Mouse (Mus musculus): ENCODE data around the gene Slc25a26. TPM values are rescaled to one million over a fixed set of nuclear protein-coding genes. Genes with fewer than 3 reads are reported as not detected.
"Not testable (repeated sequence)": the region's sequence is repeated elsewhere in the genome, so short reads cannot be mapped to it uniquely, and the experiment has no call there.

Slc25a26 gene
- polyA plus RNA-seq, 1 experiment = 10.5 TPM

DNA sequence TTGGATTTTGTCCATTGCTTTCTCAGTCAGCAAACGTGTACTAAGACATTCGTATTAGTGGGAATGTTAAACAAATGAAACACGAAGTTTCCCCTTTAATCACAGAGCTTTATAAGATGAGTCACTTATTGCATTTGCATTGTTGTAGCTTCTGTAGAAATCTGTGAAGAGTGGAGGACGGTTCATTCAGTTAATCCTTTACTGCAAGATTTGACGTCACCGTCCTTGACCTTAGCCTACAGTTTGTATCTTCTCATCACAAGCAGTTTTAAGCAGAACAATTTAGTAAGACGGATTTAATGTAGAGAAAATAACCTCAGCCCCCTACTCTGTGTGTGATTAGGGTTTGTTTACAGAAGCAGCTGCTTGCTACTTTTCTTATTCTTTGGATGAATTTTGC, 41.7 kb downstream of the Slc25a26 start:
- Histone ChIP-seq H3K4me1 (ENCODE audit: control insufficient read depth, insufficient read depth, low read length) (no peaks in the 10 kb centered on the region), H3K9ac (ENCODE audit: low read depth, poor library complexity, severe bottlenecking) (no peak overlapping the region), H3K27ac (ENCODE audit: insufficient read depth, low read length) (no peak overlapping the region), H3K9me3 (replicated peaks; ENCODE audit: control insufficient read depth, insufficient read depth, low read length, poor library complexity, severe bottlenecking) (no peaks in the 10 kb centered on the region), H3K27me3 (ENCODE audit: control insufficient read depth, insufficient read depth, low read length, poor library complexity, severe bottlenecking) (no peaks in the 10 kb centered on the region), H3K36me3 (ENCODE audit: control insufficient read depth, insufficient read depth, low read length, poor library complexity, severe bottlenecking) (no peaks in the 10 kb centered on the region), H3K4me3 (ENCODE audit: low read depth, low read length) (no peak overlapping the region)
- TF ChIP-seq CTCF (IDR thresholded peaks at IDR 0.05; ENCODE audit: low read depth, low read length) = no peak
- no peak for TF ChIP-seq POLR2A (IDR thresholded peaks at IDR 0.05; ENCODE audit: insufficient read depth, low read length)
- TF ChIP-seq EP300 (IDR thresholded peaks at IDR 0.05; ENCODE audit: insufficient read depth, low read depth, low read length) = no peak

DNA sequence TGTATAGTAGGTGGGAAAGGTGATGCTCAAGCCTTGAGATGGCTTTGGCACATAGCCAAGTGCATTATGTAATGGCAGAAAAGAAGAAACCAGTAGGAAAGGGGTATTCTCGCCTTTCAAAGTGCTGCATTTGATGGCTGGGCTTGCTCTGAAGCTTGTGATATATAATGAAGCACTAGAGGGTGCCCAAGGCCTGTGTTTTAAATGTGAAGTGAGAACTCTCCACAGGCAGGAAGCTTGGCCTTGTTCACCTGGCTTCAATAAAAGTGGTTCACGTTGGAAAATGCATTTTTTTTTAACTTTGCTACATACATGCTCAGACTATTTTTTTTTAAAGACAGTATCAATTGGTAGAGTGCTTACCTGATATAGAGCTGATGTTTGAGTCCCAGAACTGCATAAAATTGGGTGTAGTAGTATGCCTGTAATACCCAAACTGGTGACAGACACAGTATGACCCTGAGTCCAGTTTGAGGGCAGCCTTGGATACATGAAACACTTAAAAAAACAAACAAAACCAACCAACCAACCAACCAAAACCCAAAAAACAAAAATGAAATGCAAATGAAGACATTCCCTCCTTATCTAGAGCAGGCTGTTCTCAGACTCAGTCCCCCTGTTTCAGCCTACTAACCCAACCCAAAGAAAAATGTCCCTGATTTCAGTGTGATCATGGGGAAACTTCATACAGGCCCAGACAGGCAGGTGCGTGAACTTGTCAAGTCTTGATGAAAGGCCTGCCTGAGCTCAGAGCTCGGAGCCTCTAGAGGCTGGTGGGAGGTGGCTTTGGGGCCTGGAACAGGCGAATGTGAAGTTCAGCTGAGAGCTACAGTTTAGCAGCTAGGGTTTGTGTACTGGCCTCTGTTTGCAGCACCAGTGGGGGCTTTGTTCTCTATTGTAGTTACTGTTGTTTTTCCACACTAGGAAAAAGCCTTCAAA, 44.0 kb downstream of the Slc25a26 start:
- H3K4me1 ChIP-seq (ENCODE audit: control insufficient read depth, insufficient read depth, low read length) = no peaks in the 10 kb centered on the region
- H3K27ac ChIP-seq (ENCODE audit: insufficient read depth, low read length) = no peak overlapping the region
- no peaks in the 10 kb centered on the region for H3K27me3 ChIP-seq (ENCODE audit: control insufficient read depth, insufficient read depth, low read length, poor library complexity, severe bottlenecking)
- no peak overlapping the region for H3K4me3 ChIP-seq (ENCODE audit: low read depth, low read length)
- no peak for TF ChIP-seq EP300 (IDR thresholded peaks at IDR 0.05; ENCODE audit: insufficient read depth, low read depth, low read length)
- no peak for TF ChIP-seq POLR2A (IDR thresholded peaks at IDR 0.05; ENCODE audit: insufficient read depth, low read length)
- TF ChIP-seq CTCF (IDR thresholded peaks at IDR 0.05; ENCODE audit: low read depth, low read length) = no peak
- no peaks in the 10 kb centered on the region for H3K36me3 ChIP-seq (ENCODE audit: control insufficient read depth, insufficient read depth, low read length, poor library complexity, severe bottlenecking)
- H3K9me3 ChIP-seq (replicated peaks; ENCODE audit: control insufficient read depth, insufficient read depth, low read length, poor library complexity, severe bottlenecking) = no peaks in the 10 kb centered on the region
- H3K9ac ChIP-seq (ENCODE audit: low read depth, poor library complexity, severe bottlenecking) = no peak overlapping the region

DNA sequence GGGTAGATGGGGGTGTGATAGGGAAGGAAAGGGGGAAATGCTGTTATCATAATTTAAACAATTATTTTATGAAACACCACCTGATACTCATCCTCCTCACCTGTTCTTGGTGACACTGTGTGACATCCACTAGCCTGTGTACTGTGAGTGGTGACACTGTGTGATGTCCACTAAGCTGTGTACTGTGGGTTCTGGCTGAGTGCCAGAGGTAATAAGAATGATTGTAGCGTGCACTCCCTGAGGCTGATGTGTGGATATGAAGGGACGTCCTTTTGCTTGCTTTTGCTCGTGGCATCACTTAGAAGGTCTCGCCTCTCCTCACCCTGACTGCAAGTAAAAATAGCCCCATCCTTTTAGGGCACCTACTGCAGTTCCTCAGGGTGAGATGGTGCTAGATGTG, 47.1 kb downstream of the Slc25a26 start:
- H3K4me3 ChIP-seq (ENCODE audit: low read depth, low read length) = no peak overlapping the region
- no peaks in the 10 kb centered on the region for H3K27me3 ChIP-seq (ENCODE audit: control insufficient read depth, insufficient read depth, low read length, poor library complexity, severe bottlenecking)

DNA sequence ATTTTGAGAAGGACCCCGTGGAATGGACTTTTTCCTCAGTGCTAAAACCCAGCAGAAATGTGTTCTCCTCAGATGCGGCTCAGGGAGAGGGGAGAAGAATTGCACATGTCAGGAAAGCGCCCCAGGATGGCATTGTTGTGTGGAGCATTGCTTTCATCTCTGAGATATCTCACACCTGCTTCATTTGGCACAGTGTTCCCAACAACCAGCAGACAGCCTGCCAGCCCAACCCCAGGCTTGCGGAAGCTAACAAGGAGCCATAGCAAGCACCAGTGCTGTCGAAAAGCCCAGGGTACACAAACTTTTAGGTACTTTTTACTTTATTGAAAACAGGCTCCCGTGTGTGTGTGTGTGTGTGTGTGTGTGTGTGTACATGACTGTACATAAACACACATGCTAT, 50.2 kb downstream of the Slc25a26 start:
- H3K4me1 ChIP-seq (ENCODE audit: control insufficient read depth, insufficient read depth, low read length) = no peaks in the 10 kb centered on the region

More for the DNA sequence above, 47.1 kb downstream of the Slc25a26 start:
- H3K9me3 ChIP-seq (replicated peaks; ENCODE audit: control insufficient read depth, insufficient read depth, low read length, poor library complexity, severe bottlenecking) = no peaks in the 10 kb centered on the region
- H3K4me1 ChIP-seq (ENCODE audit: control insufficient read depth, insufficient read depth, low read length) = no peaks in the 10 kb centered on the region
- no peaks in the 10 kb centered on the region for H3K36me3 ChIP-seq (ENCODE audit: control insufficient read depth, insufficient read depth, low read length, poor library complexity, severe bottlenecking)
- H3K9ac ChIP-seq (ENCODE audit: low read depth, poor library complexity, severe bottlenecking) = no peak overlapping the region
- H3K27ac ChIP-seq (ENCODE audit: insufficient read depth, low read length) = no peak overlapping the region
- TF ChIP-seq POLR2A (IDR thresholded peaks at IDR 0.05; ENCODE audit: insufficient read depth, low read length) (no peak), CTCF (IDR thresholded peaks at IDR 0.05; ENCODE audit: low read depth, low read length) (no peak), EP300 (IDR thresholded peaks at IDR 0.05; ENCODE audit: insufficient read depth, low read depth, low read length) (no peak)

DNA sequence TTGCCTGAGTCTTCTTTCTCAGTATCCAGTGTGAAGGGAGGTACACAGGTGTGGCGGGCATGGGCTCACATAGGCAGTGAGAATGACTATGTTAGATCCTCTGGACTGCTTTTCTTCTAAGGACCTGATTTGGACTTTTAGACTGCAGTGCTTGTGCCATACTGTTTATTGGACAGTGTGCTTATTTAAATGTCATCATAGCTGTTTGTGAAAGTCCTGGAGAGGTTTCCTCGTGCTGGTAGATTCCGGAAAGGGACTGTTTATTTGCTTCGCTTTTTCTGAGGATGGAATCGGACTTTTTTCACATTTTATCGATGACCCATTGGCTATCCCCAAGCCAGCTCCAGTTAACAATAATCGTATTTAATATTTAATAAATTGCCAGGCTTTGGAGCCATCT, 50.7 kb downstream of the Slc25a26 start:
- H3K27me3 ChIP-seq (ENCODE audit: control insufficient read depth, insufficient read depth, low read length, poor library complexity, severe bottlenecking) = no peaks in the 10 kb centered on the region
- no peaks in the 10 kb centered on the region for H3K4me1 ChIP-seq (ENCODE audit: control insufficient read depth, insufficient read depth, low read length)
- H3K9me3 ChIP-seq (replicated peaks; ENCODE audit: control insufficient read depth, insufficient read depth, low read length, poor library complexity, severe bottlenecking) = no peaks in the 10 kb centered on the region
- H3K36me3 ChIP-seq (ENCODE audit: control insufficient read depth, insufficient read depth, low read length, poor library complexity, severe bottlenecking) = no peaks in the 10 kb centered on the region
- no peak overlapping the region for H3K4me3 ChIP-seq (ENCODE audit: low read depth, low read length)
- H3K9ac ChIP-seq (ENCODE audit: low read depth, poor library complexity, severe bottlenecking) = no peak overlapping the region
- TF ChIP-seq EP300 (IDR thresholded peaks at IDR 0.05; ENCODE audit: insufficient read depth, low read depth, low read length) = no peak
- TF ChIP-seq POLR2A (IDR thresholded peaks at IDR 0.05; ENCODE audit: insufficient read depth, low read length) = no peak
- TF ChIP-seq CTCF (IDR thresholded peaks at IDR 0.05; ENCODE audit: low read depth, low read length) = no peak
- H3K27ac ChIP-seq (ENCODE audit: insufficient read depth, low read length) = no peak overlapping the region

More for the DNA sequence above, 50.2 kb downstream of the Slc25a26 start:
- TF ChIP-seq EP300 (IDR thresholded peaks at IDR 0.05; ENCODE audit: insufficient read depth, low read depth, low read length) = no peak
- no peak for TF ChIP-seq CTCF (IDR thresholded peaks at IDR 0.05; ENCODE audit: low read depth, low read length)
- TF ChIP-seq POLR2A (IDR thresholded peaks at IDR 0.05; ENCODE audit: insufficient read depth, low read length) = no peak
- H3K27ac ChIP-seq (ENCODE audit: insufficient read depth, low read length) = no peak overlapping the region
- no peak overlapping the region for H3K4me3 ChIP-seq (ENCODE audit: low read depth, low read length)
- no peaks in the 10 kb centered on the region for H3K27me3 ChIP-seq (ENCODE audit: control insufficient read depth, insufficient read depth, low read length, poor library complexity, severe bottlenecking)
- H3K9ac ChIP-seq (ENCODE audit: low read depth, poor library complexity, severe bottlenecking) = no peak overlapping the region
- H3K9me3 ChIP-seq (replicated peaks; ENCODE audit: control insufficient read depth, insufficient read depth, low read length, poor library complexity, severe bottlenecking) = no peaks in the 10 kb centered on the region
- no peaks in the 10 kb centered on the region for H3K36me3 ChIP-seq (ENCODE audit: control insufficient read depth, insufficient read depth, low read length, poor library complexity, severe bottlenecking)

DNA sequence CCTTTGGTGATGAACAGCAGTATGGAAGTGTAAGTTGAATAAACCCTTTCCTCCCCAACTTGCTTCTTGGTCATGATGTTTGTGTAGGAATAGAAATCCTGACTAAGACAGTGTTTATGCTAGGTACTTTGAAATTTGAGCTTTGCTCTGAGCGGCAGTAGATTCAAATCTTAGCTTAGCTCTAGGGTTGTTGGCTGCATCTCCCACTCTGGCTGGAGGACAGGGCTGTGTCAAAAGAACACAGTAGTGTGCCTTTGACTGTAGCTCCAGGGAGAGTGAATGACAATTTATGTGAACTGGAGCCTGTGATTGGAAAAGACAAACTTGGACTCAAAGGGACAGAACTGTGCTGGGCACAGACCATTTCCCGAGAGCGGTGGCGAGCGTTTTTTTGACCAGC, 53.0 kb downstream of the Slc25a26 start:
- H3K36me3 ChIP-seq (ENCODE audit: control insufficient read depth, insufficient read depth, low read length, poor library complexity, severe bottlenecking) = no peaks in the 10 kb centered on the region
- no peaks in the 10 kb centered on the region for H3K27me3 ChIP-seq (ENCODE audit: control insufficient read depth, insufficient read depth, low read length, poor library complexity, severe bottlenecking)
- no peaks in the 10 kb centered on the region for H3K9me3 ChIP-seq (replicated peaks; ENCODE audit: control insufficient read depth, insufficient read depth, low read length, poor library complexity, severe bottlenecking)
- no peaks in the 10 kb centered on the region for H3K4me1 ChIP-seq (ENCODE audit: control insufficient read depth, insufficient read depth, low read length)
- TF ChIP-seq CTCF (IDR thresholded peaks at IDR 0.05; ENCODE audit: low read depth, low read length) (no peak), POLR2A (IDR thresholded peaks at IDR 0.05; ENCODE audit: insufficient read depth, low read length) (no peak), EP300 (IDR thresholded peaks at IDR 0.05; ENCODE audit: insufficient read depth, low read depth, low read length) (no peak)
- H3K4me3 ChIP-seq (ENCODE audit: low read depth, low read length) = no peak overlapping the region
- no peak overlapping the region for H3K9ac ChIP-seq (ENCODE audit: low read depth, poor library complexity, severe bottlenecking)
- H3K27ac ChIP-seq (ENCODE audit: insufficient read depth, low read length) = no peak overlapping the region

DNA sequence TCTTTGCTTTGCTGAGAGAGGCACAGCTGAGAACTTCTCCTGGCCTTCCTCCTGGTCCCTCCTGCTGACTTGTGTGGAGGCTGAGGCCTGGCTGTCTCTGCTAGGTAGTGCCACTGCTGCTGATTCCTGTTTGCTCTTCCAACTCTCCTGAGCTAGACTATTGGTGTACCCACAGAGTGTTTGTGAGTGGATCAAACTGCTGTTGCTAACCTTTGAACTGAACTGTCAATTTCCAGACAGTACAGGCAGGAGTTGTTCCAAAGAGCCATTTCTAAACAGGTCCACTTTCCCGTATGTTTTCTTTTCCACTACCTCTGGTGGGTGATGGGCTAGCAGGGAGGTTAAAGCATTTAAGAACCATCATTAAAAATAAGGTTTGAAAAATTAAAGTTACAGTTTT, 58.5 kb downstream of the Slc25a26 start:
- not testable (repeated sequence) for H3K27me3 ChIP-seq (ENCODE audit: control insufficient read depth, insufficient read depth, low read length, poor library complexity, severe bottlenecking); H3K27ac ChIP-seq (ENCODE audit: insufficient read depth, low read length)

More for the DNA sequence above, 58.5 kb downstream of the Slc25a26 start:
- H3K9me3 ChIP-seq (replicated peaks; ENCODE audit: control insufficient read depth, insufficient read depth, low read length, poor library complexity, severe bottlenecking); H3K36me3 ChIP-seq (ENCODE audit: control insufficient read depth, insufficient read depth, low read length, poor library complexity, severe bottlenecking); H3K9ac ChIP-seq (ENCODE audit: low read depth, poor library complexity, severe bottlenecking); H3K4me3 ChIP-seq (ENCODE audit: low read depth, low read length); H3K4me1 ChIP-seq (ENCODE audit: control insufficient read depth, insufficient read depth, low read length): not testable (repeated sequence)

Measured in ES-Bruce4 (cell line).